Mouse (Mus musculus) cerebellum, postnatal 36 days (tissue): ENCODE measurements at regions not wholly inside any gene's neighbourhood (a gene's known extent, or its start where the extent isn't known, plus 50 kb on each side); places are given as distances from the start of the nearest gene placed in this dataset.

Experiments
- DNase-seq, 2 experiments: peaks; one replicate each; pipeline ENCODE4 v3.0.0; 2021 to 2022; ENCODE audit warnings: mixed read lengths in 2 of 2

DNA sequence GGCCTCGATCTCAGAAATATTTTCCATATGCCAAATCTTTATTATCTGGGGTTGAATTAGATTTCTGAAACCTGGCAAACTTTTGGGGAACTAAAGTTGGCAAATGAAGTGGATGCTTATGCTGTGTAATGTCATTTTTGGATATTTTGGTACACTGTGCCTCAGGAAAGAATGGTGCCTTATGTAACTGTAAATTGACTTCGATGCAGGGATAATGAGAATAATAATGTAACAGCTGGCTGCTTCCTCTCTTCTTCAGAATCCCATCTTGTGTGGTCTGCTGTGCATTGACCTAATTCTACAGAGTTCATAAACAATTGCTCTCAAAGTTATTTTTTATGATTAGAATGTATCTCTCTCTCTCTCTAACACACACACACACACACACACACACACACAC is 545.6 kb downstream of the Tfap2b start:
- DNase-seq: no peak

DNA sequence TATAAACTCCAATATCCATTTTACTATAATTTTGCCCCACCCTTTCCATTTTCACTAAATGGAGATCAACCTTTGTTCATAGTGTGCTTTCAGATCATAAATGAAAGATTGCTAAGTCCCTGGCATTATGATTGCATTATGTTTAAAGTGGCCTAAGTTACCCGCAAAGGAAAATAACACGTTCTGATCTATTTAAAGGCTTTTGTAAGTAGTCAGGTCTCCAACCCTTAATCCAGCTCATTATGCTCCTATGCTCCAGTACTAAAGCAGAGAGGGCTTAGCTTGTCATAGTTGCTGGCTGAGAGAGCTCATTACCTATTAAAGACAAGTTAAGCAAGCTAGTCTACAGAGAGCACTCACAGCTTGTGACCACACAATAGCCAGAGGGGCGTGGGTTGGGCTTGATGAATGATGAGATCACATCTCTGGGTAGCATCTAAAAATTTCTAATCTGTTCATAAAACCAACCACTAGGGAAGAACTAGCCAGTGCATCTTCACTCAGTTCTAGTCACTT is 549.3 kb downstream of the Tfap2b start:
- DNase-seq: no peak

DNA sequence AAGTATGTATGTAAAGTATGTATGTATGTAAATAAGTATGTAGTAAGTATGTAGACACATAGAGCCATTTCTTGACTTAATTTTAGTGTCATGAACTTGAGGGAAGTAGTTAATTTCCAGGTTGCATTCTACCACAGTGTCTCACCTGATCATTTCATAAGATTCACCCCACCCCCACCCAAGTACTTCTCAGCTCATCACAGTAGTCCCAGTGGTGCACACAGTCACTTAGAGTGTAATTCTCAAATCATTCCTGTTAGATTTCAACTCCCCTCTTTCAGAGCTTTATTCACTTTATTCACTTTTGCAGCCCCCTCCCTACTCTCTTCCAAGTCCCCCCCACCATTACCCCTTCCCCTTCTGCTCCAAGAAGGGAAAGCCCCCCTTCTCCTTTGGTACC is 558.2 kb downstream of the Tfap2b start:
- no peak for DNase-seq

DNA sequence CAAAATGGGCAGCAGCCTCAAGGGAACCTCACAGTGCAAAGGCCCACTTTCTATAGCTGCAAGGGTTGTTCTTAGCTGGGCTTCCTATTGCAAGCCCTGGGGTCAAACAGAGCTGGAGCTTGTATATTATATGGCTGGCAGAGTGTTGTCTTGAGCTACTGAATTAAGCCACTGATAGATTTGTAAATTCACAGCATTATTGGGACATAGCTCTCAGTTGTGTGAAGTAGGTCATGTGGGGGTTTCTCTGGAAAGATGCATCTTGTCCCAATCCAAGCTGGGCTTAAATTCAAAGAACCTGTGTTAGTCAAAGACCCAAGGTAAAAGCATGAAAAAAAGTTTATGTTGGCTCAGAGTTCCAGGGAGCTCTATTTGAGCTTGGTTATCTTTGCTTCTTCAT is 563.6 kb downstream of the Tfap2b start:
- no peak for DNase-seq

DNA sequence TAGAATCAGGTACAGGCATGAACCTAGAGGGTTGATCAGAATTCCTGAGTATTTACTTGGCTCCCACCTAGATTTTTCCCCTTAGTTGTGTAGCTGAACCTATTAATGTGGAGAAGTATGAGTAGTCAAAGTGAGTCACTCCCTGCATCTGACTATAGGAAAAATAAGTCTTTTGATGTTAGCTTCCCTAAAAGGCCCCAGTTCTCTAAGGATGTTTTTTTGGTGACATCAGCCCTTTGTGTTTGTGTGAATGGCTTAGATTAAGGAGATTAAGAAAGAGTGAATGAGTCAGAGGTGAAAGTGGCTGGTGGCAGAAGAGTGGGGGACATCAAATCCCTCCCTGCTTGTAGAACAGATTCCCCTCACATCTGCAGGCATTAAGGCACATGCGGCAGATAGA is 565.8 kb downstream of the Tfap2b start:
- no peak for DNase-seq

DNA sequence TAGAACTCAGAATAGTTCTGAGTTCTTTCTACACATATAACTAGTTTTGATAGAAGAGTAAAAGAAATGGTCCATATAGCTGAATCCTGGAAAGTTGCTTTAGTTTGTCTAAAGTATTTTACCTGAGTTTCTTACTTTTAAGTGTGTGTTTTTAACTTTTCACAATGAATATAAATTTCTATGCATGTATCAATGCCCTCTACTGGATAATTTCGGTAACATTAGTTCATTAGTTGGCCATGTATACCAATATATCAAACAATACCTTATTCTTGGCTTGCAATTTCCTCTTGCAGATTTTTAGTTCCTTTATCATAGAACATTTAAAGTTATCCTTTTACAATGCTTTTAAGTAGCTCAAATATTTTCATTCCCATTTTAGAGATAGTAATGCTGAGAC is 568.8 kb downstream of the Tfap2b start:
- DNase-seq: no peak

DNA sequence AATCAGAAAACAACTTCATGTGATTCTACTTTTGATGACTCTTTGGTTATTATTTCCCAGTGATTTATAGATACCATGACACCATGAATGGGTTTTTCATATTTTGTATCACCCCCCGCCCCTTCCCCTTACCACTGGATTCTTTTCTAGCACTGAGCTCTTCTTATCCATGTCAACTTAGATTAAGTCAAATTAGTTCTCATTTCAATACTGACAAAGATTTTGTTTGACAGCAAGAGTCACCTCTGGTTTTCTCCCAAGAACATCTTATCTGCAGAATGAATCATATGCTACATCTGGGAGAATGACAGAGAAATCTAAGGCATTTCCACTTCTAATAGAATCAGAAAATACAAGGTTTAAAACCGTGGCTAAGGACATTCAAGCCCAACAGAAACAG is 578.3 kb downstream of the Tfap2b start:
- DNase-seq: no peak

DNA sequence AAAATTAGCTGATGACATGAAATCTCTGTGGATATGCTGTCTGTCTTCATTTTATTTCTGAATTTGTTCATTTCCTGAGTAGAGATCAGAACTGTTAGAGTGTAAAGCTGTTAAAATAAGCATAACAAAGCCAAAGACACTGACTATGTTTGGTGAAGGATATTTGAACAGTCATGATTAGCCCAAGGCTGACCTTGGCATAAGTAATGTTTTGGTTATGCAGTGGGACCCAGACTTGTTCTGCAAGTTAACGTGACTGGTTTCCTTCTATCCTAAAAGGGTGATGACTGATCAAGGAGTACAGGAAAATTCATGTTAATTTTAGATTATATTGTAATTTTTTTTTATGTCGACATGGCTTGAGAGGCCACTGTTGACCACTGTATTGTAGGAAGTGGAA is 585.4 kb downstream of the Tfap2b start:
- no peak for DNase-seq

DNA sequence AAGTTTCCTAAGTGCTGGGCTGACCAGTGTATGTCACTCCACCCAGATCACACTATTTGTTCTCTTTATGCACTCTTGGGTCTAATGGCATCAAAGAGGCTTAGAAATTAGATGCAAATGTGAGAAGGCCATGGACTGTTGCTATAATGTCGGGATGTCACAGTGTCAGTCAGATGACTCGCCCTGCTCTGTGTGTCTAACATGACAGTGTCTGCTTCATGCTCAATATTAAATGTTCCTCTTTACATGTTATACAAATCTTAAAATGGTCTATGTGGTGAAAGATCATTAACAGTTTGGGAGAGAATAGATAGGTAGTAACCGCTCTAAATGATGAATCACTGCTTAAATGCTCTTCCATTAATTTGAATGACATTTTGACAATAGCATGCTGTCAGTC is 617.2 kb downstream of the Tfap2b start:
- DNase-seq: no peak

DNA sequence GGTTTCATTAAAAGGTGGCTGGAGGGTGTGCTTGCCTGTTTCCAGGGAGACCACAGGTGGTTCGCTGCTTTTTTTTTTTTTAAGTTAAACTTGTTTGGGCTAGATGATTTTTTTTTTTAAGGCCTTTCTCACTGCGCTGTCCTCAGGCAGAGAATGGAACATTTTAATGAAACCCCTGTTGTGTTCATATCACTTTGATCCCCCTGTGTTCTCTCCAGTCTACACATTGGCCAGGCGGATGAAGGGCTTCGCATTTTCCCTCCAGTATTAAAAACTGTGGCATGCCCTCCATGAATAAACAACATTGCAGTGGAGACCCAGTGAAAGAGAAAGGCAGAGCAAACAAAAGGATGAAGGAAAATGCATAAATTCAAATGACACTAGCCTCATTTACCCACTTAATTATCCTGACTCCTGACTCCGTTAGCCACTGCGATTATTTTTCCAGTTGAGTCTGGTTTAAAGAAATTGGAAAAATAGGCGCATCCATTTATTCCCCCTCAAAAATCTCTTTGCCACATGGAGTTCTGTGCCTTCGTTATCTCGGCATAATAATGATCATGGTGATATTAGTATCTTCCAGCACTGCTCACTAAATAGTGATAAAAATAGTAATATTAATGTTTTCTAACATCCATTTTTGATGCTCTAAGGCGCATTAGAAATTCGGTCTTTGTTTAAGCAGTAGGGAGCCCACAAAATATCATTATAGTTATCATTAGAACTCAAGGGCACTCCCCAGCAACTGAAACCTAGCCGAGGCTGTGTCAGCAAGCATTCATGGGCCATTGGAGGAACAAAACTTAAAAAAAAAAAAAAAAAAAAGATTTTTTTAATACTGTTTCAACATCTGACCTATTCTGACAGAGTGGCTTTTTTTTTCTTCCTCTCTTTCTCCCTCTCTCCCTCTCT is 618.0 kb downstream of the Tfap2b start:
- no peak for DNase-seq

DNA sequence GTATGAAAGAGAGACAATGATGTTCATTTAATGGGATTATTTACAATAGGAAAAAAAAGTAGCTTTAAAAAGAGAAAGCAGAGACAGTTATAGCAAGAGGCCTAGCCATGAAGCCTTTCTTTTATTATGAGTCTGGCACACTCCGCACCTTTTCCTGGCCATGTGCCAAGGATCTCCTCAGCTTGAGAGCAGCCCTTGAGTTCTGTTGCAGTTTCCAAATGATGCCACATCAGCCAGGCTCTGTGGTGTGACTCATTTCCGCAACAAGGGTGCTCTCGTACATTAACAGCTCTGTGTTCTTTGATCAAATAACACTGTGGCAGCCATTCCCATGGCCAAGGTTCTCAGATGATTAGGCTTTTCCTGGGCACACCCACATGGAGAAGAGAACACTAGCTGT is 641.2 kb downstream of the Tfap2b start:
- peak; percentile 3 to 8 for DNase-seq

DNA sequence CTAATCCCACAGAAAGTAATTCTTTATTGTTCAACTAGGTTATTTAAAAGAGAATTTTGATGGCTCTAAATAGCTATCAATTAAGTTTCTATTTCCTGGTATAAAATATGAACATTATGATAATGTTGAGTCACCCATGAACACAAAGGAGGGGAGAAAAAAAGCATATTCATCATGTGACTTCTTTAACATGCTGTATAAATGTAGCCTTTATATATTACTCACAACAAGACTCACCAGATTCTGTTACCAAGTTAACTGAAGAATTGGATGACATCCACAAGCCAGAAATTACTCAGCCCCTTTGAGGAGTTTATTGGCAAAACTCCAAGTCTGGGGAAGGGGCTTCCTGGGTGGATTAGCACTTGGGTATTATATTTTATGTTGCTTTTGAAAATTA is 648.5 kb downstream of the Tfap2b start:
- DNase-seq: no peak

DNA sequence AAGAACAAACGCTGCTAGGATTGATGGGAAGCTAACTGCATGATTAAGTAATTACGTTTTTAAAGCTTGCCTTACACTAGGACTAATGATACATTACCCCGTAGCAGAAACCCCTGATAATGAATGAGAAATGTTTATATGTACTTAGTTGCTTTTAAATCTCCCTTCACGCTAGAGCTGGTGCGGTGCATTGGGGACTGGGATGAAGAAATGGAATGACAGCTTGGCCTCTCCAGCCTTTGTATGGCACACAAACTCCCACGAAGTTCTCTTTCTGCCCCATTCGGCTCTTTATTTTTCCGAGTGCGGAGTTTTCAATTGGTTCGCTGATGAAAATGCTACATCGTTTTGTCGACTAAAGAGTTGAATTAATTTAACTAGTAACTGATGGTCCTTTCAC is 659.8 kb downstream of the Tfap2b start:
- no peak for DNase-seq

DNA sequence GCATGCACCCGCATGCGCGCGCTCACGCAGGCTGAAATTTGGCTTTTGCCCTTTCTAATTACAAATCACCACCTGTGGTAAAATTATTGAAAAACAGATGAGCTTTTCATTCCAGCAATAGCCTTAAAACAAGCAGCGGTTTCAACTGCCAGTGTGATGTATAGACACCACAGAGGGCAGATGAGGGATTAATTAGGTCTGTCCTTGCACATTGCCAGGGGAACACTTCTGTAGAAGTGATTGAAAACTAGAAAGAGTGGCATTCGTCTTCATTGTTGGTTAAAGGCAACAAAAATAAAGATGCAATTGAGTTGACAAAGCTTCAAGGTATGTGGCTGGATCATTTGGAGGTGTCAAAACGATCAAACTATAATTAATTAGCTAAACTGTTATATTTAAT is 672.5 kb downstream of the Tfap2b start:
- no peak for DNase-seq

DNA sequence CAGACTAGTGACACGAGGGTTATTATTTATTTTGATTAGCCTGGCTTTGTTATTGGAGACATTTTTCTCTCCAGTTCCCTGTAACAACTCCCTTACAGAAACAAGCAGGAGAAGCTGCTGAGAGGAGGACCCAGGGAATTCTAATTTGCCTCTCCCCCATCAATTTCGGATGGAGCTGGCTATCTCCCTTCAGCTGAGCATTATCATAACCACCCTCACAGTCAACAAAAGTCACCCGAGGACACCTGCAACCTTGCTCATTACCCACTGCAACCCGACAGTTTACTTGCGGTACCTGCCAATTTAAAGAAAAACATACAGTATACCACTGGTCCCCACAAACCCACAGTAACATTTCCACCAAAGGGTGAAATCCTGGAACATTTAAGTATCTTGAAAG is 690.7 kb downstream of the Tfap2b start:
- DNase-seq: no peak

DNA sequence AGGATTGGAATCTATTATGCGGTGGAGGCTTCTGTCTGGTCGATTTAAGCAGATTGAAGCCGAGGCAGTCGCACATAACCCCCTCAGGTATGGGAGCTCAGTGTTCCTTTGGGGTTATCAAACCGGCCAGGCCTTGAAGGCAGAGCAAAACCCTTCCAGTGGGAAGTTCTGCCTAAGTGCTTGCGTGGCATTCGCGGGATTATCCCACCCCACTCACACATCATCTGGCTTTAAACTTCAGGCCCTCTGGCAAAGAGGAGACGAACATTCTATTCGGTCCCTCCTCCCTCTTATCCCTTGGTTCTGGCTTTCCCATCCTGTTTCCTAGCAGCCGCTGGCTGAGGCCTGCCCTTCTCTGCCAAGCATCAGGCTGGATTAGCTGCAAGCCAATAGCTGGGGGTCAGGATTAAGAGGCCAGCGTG is 691.2 kb downstream of the Tfap2b start:
- DNase-seq: no peak

DNA sequence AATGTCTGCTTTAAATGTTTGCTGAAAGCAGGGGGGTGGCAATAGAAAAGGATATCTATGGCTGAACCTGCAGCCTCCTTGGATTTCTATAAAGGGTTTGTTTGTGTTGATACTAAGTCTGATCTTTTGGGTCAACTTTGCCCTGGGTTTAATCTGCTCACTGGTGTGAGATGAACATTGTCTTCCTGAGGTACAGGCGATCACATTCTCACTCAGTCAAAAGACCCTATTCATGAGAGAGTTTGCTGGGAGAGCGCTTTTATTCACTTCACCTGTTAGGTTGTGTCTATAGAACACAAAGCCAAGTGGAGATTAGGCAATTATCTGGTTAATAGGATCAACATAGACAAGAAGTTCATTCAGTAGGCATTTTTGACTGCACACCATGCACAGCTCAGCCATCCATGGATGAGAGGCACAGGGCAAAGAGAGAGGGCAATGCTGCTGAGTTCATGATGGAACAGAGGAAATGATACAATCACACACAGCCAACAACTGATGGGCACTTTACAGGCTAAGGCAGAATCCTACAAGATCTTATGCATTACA is 692.3 kb downstream of the Tfap2b start:
- DNase-seq: no peak

DNA sequence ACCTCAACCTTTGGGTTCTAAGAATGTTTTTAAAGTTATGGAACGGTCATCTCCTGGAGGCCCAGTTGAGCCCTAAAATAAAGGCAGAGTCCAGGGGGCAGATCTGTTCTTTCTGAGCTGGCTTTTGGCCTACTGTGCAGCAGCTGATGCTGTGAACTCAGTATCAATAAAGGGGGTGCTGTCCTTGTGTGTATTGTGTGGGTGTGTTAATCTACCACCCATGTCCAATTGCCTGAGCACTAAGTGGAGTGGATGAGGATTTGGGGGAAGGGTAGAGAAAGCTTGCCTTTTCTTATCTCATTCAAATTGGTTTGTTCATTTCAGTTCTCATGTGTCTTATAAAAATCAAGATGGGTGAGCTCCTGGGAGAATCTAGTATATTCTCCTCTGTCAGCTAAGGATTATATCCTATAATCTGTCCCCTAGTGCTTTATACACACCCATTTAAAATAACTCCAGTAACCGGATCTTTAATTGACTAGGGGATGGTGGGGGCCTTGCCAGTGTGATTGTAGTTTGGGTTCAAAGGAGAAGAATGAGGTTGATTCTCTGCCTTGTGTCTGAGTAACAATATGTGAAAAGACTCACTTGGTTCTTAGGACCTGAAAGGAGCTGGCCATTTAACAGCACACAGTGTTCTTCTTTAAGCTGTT is 703.6 kb downstream of the Tfap2b start:
- DNase-seq: no peak

DNA sequence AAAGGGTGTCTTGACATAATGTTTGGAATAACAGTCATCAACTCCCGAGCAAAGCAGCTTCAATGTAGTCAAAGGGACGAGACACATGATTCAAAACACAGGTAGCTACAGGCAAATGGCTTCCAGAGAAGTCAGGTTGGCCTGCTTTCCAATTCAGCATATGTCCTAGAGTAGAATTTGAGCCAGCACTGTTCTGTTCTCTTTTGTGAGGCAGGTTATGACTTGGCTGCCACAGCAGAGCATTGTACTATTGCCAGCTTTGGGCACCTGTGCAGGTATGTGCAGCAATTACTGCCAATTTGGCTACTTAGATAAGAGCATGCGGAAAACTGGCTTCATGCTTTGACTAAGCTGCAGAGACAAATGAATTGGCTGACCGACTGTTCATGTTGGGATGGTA is 699.1 kb downstream of the Pkhd1 start:
- peak; percentile 27 to 35 for DNase-seq

DNA sequence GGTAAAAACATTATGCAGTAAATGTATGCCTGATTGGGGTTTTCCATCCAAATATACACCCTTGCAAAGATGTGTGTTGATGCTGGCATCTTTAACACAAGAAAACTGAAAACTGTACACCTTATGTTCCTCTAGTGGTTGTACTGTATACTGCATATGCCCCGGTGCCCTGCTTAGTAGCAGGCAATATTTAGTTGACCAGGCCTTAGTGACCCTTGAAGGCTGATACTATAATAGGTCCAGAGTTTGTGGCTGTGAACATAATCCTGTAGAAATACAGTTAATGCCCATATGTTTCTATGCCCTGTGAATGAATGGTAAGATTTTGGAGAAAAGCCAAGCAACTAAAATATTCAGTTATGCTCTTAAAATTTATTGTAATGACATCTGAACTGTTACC is 690.7 kb downstream of the Pkhd1 start:
- no peak for DNase-seq

DNA sequence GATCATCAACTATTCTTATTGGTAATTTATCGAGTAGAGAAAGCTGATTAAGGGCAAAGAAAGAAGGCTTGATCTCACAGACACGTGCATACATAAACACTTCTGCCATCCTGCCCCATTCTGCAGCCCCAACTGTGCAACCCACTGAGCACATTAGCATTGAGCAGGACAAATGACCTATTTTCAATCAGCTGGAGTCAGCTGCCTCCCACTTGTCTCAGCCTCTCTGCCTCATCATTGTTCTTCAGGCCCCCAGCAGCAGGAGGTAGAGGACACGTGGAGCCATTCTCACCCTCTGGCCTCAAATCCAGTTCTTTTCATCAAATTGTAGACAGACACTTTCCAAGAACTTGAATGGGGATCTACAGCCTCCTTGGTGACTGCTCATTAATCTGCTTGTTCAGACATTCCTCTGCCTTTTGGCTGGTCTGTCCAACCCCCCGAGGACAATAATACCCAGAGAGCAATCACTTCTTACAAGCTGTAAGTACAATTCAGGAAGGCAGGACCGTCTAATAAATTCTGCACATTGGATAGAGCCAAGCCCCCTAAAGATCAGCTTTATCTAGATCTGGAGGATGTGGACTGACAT is 690.0 kb downstream of the Pkhd1 start:
- no peak for DNase-seq

DNA sequence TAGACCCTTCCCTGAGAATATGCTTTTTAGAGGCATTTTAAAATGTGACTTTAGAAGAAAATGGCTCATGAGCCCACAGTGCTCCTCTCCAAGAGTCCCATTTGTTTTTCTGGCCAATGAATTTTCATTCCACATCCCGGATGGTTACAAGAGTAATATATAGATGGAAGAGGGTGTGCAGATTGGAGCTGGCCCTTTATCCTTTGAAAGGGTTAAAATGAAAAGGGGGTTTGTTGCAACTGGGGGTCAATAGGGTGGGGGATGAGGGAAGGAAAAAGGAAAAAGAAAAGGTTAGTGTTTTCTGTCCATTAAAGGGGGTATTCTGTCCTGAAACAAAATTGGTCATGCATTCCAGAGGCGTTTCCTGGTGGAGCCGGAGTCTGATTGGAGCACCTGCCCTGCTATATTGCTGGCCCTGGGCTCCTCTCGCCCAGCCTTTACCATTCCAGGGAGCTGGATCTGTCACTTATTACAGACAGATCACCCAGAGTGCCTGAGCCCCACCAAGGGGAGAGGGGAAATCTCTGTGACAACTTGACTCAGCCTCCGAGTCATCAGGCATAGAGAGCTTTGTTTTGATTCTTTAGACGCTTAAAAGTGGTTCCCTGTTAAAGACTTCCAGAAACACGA is 666.7 kb downstream of the Pkhd1 start:
- no peak for DNase-seq

DNA sequence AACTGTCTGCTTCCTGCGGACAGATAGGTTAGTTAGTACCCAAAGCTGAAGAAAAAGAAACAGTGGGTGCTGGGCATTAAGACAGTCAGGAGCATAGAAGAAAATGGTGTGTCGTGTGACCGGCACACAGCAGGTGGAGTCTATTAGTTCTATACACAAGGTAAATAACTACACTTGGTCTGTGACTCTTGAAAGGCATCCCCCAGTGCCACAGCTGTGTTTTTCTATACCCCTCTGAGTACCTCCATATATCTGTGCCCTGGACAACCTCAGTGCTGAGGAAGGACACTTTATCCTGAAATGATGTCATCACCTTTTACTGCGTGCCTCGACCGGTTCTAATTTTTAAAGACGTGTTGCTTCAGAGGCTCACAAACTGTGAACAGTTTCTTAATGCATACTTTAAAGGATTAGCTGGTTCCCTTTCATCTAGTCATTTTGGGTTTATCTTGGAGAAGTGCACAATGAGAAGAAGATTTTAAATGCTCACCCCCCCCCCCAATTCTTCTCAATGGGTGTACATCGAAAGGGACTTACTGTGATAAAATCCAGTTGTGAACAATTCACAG is 666.1 kb downstream of the Pkhd1 start:
- DNase-seq: no peak
